Mouse (Mus musculus) limb, embryonic 11.5 days (tissue): ENCODE measurements around the gene Prpf6. TPM values are rescaled to one million over a fixed set of nuclear protein-coding genes. Genes with fewer than 3 reads are reported as not detected.

Experiments used
- ATAC-seq: fragments of 200-750 bp; cut with Nextera tagmentation; 2 replicates; pipeline ENCODE4 v1.8.0; 2017; ENCODE audit warnings: low read depth; ENCODE audit not compliant: insufficient number of reproducible peaks, low FRiP score, low TSS enrichment
- DNase-seq: peaks from one replicate; pipeline ENCODE4 v3.0.0-alpha.2; 2015; ENCODE audit warnings: low spot score
- H3K27ac ChIP-seq: fragments of 300-500 bp; sonication (generic); replicated peaks from 2 replicates; pipeline ENCODE4 v1.5.1; 2014; ENCODE audit warnings: low read depth, mild to moderate bottlenecking, low read length
- H3K27me3 ChIP-seq: fragments of 300-500 bp; sonication (generic); 2 replicates; pipeline ENCODE4 v1.6.1; 2014; ENCODE audit warnings: mild to moderate bottlenecking, low read length, mixed read lengths; ENCODE audit not compliant: control insufficient read depth, insufficient read depth
- H3K36me3 ChIP-seq: fragments of 300-500 bp; sonication (generic); 2 replicates; pipeline ENCODE4 v1.6.1; 2014; ENCODE audit warnings: mild to moderate bottlenecking, low read length, moderate library complexity, mixed read lengths; ENCODE audit not compliant: control insufficient read depth, insufficient read depth
- H3K4me1 ChIP-seq: fragments of 300-500 bp; sonication (generic); 2 replicates; pipeline ENCODE4 v1.6.1; 2014; ENCODE audit warnings: low read length, mixed read lengths; ENCODE audit not compliant: control insufficient read depth, insufficient read depth
- H3K4me2 ChIP-seq: fragments of 300-500 bp; sonication (generic); 2 replicates; pipeline ENCODE4 v1.6.1; 2014; ENCODE audit warnings: low read depth, mild to moderate bottlenecking, moderate library complexity; ENCODE audit not compliant: severe bottlenecking
- H3K4me3 ChIP-seq: fragments of 300-500 bp; sonication (generic); 2 replicates; pipeline ENCODE4 v1.5.1; 2014; ENCODE audit warnings: low read depth, low read length
- H3K9ac ChIP-seq: fragments of 300-500 bp; sonication (generic); 2 replicates; pipeline ENCODE4 v1.6.1; 2014; ENCODE audit warnings: mild to moderate bottlenecking, low read length
- H3K9me3 ChIP-seq: fragments of 300-500 bp; sonication (generic); 2 replicates; pipeline ENCODE4 v1.6.1; 2016; ENCODE audit warnings: low read length; ENCODE audit not compliant: control insufficient read depth
- WGBS: fragments of 180-500 bp; shearing (Covaris S2); extraction: QIAGEN DNeasy Blood & Tissue Kit; methylation state at CpG from one replicate; pipeline ENCODE4 v1.1.7; 2014; 5-methylcytosine and 5-hydroxymethylcytosine counted together
- polyA plus RNA-seq: library from polyadenylated mRNA; unstranded; fragments of >200 nt; fragmentation: Nextera tagmentation; extraction: Ambion mirVana; gene quantifications from 2 replicates; pipeline ENCODE4 v1.2.1, GENCODE M21; 2014

The Prpf6 gene
- polyA plus RNA-seq, 1 experiment from 2014 or later: 78.7 TPM

GRCm38 (mm10) chr2:181577126-181577525, 14.5 kb upstream of the Prpf6 start:
- H3K4me1 ChIP-seq: peaks cover 3% of the 10 kb centered on the region; the same call in 1 of the 2 replicates
- ATAC-seq (no peak), DNase-seq (no peak)
- no peaks in the 10 kb centered on the region for H3K27me3 ChIP-seq
- no peaks in the 10 kb centered on the region for H3K36me3 ChIP-seq
- no peak overlapping the region for H3K4me2 ChIP-seq
- WGBS: 68% methylated on average over 2 of the region's 2 CpGs
- H3K9ac ChIP-seq: no peak overlapping the region
- H3K4me3 ChIP-seq: no peak overlapping the region
- no peak overlapping the region for H3K27ac ChIP-seq
- no peaks in the 10 kb centered on the region for H3K9me3 ChIP-seq

GRCm38 (mm10) chr2:181577981-181578581, 13.6 kb upstream of the Prpf6 start:
- Histone ChIP-seq H3K36me3 (no peaks in the 10 kb centered on the region), H3K27ac (no peak overlapping the region), H3K4me2 (no peak overlapping the region), H3K4me1 (peaks cover 3% of the 10 kb centered on the region; the same call in 1 of the 2 replicates), H3K9me3 (no peaks in the 10 kb centered on the region), H3K27me3 (no peaks in the 10 kb centered on the region), H3K4me3 (no peak overlapping the region), H3K9ac (no peak overlapping the region)
- DNase-seq: no peak
- WGBS: 90% methylated on average over 7 of the region's 7 CpGs
- ATAC-seq: no peak

GRCm38 (mm10) chr2:181578790-181579618, 12.7 kb upstream of the Prpf6 start:
- no peak overlapping the region for H3K27ac ChIP-seq
- H3K36me3 ChIP-seq: no peaks in the 10 kb centered on the region
- no peak overlapping the region for H3K9ac ChIP-seq
- no peaks in the 10 kb centered on the region for H3K9me3 ChIP-seq
- WGBS: 74% methylated on average over 5 of the region's 5 CpGs
- no peak overlapping the region for H3K4me3 ChIP-seq
- no peak for ATAC-seq
- no peak for DNase-seq
- no peak overlapping the region for H3K4me2 ChIP-seq
- peaks cover 3% of the 10 kb centered on the region; the same call in 1 of the 2 replicates for H3K4me1 ChIP-seq
- H3K27me3 ChIP-seq: no peaks in the 10 kb centered on the region

- no peaks in the 10 kb centered on the region for H3K27me3 ChIP-seq
- no peak overlapping the region for H3K4me2 ChIP-seq
- H3K27ac ChIP-seq: no peak overlapping the region
- no peak overlapping the region for H3K4me3 ChIP-seq
- H3K9ac ChIP-seq: no peak overlapping the region
- no peaks in the 10 kb centered on the region for H3K9me3 ChIP-seq
- ATAC-seq (no peak), DNase-seq (no peak)
- H3K36me3 ChIP-seq: peaks cover 4% of the 10 kb centered on the region
- H3K4me1 ChIP-seq: peaks cover 3% of the 10 kb centered on the region; the same call in 1 of the 2 replicates
- WGBS: 90% methylated on average over 1 of the region's 1 CpGs
These were observed 12.0 kb upstream of the Prpf6 start for GRCm38 (mm10) chr2:181579681-181580080.

- Histone ChIP-seq H3K9ac (peak overlapping the region; percentile 47; the same call in 1 of the 2 replicates), H3K4me2 (peak overlapping the region; percentile 89), H3K36me3 (peaks cover 7% of the 10 kb centered on the region), H3K4me3 (peak overlapping the region; percentile 60), H3K9me3 (no peaks in the 10 kb centered on the region), H3K4me1 (peaks cover 3% of the 10 kb centered on the region; the same call in 1 of the 2 replicates), H3K27ac (no peak overlapping the region), H3K27me3 (no peaks in the 10 kb centered on the region)
- DNase-seq: peak; percentile 17
- ATAC-seq: no peak
- WGBS: 75% methylated on average over 5 of the region's 5 CpGs
These were observed 11.4 kb upstream of the Prpf6 start for GRCm38 (mm10) chr2:181580131-181580772.

GRCm38 (mm10) chr2:181581016-181581401, 10.7 kb upstream of the Prpf6 start:
- Histone ChIP-seq H3K4me2 (peak overlapping the region; percentile 89), H3K9ac (peak overlapping the region; percentile 55), H3K27me3 (no peaks in the 10 kb centered on the region), H3K4me1 (peaks cover 3% of the 10 kb centered on the region; the same call in 1 of the 2 replicates), H3K36me3 (peaks cover 11% of the 10 kb centered on the region), H3K4me3 (peak overlapping the region; percentile 60), H3K9me3 (no peaks in the 10 kb centered on the region), H3K27ac (0 out of 2 replicates have a peak overlapping the region, but pooled peaks have one; percentile 23)
- ATAC-seq (peak; percentile 77), DNase-seq (peak; percentile 87)
- WGBS: under 1% methylated on average over 11 of the region's 11 CpGs

GRCm38 (mm10) chr2:181581402-181582120, 10.1 kb upstream of the Prpf6 start:
- peak overlapping the region; percentile 60 for H3K4me3 ChIP-seq
- no peaks in the 10 kb centered on the region for H3K27me3 ChIP-seq
- H3K9me3 ChIP-seq: no peaks in the 10 kb centered on the region
- DNase-seq (peak; percentile 89), ATAC-seq (peak; percentile 86)
- H3K4me1 ChIP-seq: peaks cover 3% of the 10 kb centered on the region; the same call in 1 of the 2 replicates
- peaks cover 16% of the 10 kb centered on the region for H3K36me3 ChIP-seq
- H3K9ac ChIP-seq: peak overlapping the region; percentile 55
- WGBS: 1% methylated on average over 49 of the region's 49 CpGs
- peak overlapping the region; percentile 89 for H3K4me2 ChIP-seq
- peak overlapping the region; percentile 23; the same call in 1 of the 2 replicates for H3K27ac ChIP-seq
